Mouse (Mus musculus) c-Kit-negative CD71-positive TER-119-positive erythroid progenitor cells, embryonic 14.5 days (primary cell): ENCODE results near the gene Gli2.

Experiments
- DNase-seq: peaks from one replicate; pipeline ENCODE4 v3.0.0-alpha.2; 2013; ENCODE audit warnings: low read depth, low spot score

Gli2 gene

GRCm38 (mm10) chr1:119053402-119053841 lies at the start of gene Gli2:
Gene Gli2 (minus strand): TSS chr1:119053619.
- no peak for DNase-seq

DNA sequence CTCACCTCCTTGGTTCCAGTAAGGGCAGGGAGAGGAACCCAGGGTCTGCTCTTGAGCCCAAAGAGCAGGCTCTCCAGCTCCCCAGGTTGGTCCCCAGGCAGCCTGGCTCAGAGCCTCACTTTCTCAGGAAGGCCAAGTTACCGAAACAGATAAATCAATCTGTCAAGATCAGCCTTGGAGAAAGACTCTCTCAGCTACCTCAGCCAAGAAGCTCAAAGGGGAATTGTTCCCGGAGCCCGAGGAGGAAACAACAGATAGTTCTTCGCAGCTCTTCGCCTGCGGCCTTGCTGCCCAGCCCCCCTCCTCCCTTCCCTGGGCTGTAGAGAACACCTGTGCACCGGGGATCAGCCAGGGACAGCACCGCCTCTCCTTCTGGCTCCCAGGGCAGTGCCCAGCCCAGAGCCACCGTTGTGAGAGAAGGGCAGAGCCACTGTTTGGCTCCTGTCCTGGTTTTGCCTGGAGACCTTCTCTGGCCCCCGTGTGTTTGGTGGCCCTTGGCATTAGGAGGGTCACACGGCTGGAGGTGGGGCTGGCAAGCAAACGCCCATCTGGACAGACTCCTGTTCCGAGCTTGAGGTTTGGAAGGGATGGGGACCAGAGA lies 44.6 kb upstream of the Gli2 start:
- DNase-seq = no peak

- DNase-seq = no peak
Observed at GRCm38 (mm10) chr1:119093739-119094138, 40.3 kb upstream of the Gli2 start.

DNA sequence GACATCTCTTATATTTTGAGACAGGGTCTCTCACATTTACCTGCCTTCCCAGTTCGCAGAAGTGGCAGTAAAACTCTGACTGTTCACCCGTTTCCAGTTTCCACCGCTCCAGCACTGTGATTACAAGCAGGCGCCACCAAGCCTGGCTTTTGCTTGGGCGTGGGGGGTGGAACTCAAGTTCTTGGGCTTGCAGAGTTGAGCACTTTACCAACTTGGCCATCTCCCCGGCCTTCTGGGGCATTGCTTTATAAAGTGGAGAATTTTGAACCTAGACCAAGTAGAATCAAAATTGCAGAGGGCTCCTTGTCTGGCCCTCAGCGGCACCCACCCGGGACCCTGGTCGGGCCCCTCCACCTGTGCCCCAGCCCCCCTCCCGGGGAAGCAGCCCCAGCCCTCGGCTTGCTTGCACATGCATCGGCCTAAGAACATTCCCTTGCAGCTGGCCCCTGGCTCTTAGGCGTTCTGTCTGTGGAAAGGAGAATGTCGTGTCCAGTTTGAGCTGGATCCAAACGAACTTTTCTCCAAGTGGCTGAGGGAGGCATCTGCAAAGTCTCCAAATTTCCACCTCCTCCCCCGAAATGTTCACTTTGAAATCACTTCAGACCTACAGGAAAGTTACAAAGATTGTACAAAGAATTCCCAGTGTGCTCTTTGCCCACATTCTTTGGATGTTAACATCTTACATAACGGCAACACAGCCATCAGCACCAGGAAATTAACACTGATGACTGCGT lies 36.6 kb upstream of the Gli2 start:
- no peak for DNase-seq

GRCm38 (mm10) chr1:119087539-119087938 lies 34.1 kb upstream of the Gli2 start:
- peak; percentile 22 for DNase-seq

- DNase-seq = no peak
Observed at GRCm38 (mm10) chr1:119085771-119086170, 32.4 kb upstream of the Gli2 start.

DNA sequence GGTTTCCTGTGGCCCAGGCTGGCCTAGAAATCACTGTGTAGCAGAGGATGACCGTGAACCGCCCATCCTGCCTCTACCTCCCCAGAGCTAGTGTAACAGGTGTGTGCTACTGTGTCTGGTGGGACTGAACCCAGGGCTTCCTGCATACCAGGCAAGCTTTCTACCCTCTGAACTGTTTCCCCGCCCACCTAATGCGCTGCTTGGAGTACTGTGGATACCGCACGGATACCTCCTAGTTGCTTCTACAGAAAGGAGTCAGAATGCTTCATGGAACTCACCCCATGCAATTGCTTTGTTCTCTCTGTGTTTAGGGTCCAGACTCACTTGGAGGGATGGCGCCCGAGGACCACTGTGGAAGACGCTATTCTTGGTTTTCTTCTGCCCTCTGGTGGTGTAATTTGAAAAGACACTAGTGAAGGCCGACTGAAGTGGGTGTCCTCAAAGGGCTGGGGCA lies 30.1 kb upstream of the Gli2 start:
- DNase-seq = no peak

- DNase-seq = peak; percentile 6
Observed at GRCm38 (mm10) chr1:119082231-119082991, 29.0 kb upstream of the Gli2 start.

DNA sequence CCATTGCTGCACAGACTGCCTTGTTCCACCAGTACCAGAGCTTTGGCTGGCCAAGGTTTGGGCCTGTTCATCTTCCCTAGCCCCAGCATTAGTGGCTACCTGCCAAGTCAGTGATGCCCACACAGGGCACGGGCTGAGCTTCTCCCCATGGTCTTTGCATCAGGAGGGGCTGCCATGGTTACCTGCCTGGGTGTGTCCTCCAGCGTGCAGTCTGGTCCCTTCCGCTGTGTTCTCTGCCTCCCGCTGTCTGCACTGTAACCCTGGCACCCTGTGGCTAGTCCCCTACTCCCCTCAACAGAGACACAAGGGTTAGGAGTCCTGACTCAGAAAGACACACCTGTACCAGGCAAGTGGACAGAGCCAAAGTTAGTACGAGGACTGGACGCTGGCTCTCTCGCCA lies 24.5 kb upstream of the Gli2 start:
- no peak for DNase-seq

- DNase-seq = no peak
Observed at GRCm38 (mm10) chr1:119076333-119076732, 22.9 kb upstream of the Gli2 start.

- DNase-seq = no peak
Observed at GRCm38 (mm10) chr1:119075916-119076315, 22.5 kb upstream of the Gli2 start.

- no peak for DNase-seq
Observed at GRCm38 (mm10) chr1:119075500-119075899, 22.1 kb upstream of the Gli2 start.

- no peak for DNase-seq
Observed at GRCm38 (mm10) chr1:119074910-119075309, 21.5 kb upstream of the Gli2 start.

DNA sequence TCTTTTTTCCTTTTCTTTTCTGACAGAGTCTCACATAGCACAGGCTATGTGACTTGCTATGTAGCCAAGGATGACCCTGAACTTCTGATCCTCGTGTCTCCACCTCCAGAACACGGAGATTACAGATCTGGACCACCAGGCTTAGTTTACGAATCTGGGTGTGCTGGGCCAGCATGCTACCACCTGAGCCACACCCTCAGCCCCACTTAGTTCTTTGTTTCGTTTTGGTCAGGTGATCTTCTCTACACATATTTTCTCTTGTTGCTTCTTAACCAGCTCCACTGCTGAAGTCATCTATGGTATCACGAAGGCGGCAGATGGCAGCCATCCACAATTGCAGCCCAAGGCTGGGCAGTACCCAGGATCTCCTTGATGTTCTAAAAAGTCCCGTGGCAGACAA lies 20.5 kb upstream of the Gli2 start:
- DNase-seq = no peak

GRCm38 (mm10) chr1:119064892-119065671 lies 11.7 kb upstream of the Gli2 start:
- no peak for DNase-seq

DNA sequence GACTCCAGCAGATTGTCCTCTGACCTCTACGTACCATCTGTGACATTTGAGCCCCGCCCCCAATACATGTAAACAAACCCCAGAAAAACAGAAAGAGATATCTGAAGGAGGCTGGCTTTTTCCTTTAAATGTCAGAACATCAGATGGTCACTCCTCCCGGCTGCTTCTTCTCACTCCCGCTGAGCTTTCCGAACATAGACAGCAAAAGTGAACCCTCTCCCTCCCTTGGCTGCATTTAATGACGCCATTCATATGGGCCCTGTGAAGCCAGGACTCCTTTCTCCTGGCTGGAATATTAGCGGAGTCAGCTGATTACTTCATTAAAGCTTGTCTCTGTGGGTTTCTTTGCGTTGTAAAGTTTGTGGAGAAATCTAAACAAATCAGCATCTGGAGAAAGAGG lies 3.1 kb upstream of the Gli2 start:
- DNase-seq = no peak

- no peak for DNase-seq
Observed at GRCm38 (mm10) chr1:119055801-119056200, 2.4 kb upstream of the Gli2 start.

- no peak for DNase-seq
Observed at GRCm38 (mm10) chr1:119054468-119054867, 1.0 kb upstream of the Gli2 start.

GRCm38 (mm10) chr1:119053872-119054354 lies 494 bp upstream of the Gli2 start:
- no peak for DNase-seq

GRCm38 (mm10) chr1:119052631-119053177 lies 715 bp downstream of the Gli2 start:
- no peak for DNase-seq

DNA sequence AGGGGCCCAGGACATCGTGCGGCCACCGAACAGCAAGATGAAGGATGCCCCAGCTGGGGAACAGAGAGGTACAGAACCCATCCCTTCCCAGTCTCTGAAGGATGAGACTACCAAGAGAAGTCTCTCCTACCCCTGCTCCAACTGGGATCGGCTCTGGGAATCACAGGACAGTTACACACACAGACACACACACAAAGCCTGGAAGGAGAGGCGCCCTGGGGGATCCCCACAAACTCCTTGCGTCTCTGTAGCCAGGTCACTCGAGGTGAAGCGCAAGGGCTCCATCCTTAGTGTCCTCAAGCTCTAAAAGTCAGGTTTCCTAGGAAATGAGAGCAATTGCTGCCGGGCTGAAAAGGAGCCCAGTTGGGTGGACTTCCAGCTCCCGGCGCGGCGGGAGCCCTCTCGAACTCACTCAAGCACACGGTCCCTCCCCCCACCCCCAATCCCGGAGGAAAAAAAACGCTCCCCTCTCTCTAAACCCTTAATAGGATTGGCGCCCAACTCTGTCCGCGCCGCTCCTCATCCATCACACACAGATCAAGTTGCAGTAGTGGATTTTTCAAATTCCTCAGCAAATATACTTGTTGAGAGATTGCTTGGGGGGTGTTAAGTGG lies 1.4 kb downstream of the Gli2 start:
- no peak for DNase-seq
